Mouse (Mus musculus) spleen, adult 2 months (tissue): Measurements from ENCODE around the gene Krt222.

Experiments
- CTCF ChIP-seq: fragments of 200-500 bp; IDR thresholded peaks from 2 replicates; pipeline ENCODE4 v1.5.1; 2011; ENCODE audit warnings: mild to moderate bottlenecking, inconsistent platforms; ENCODE audit not compliant: insufficient read depth, insufficient read length, insufficient replicate concordance; ENCODE audit errors: extremely low read depth
- POLR2A ChIP-seq: fragments of 200-500 bp; IDR thresholded peaks from 2 replicates; pipeline ENCODE4 v1.6.1; 2011; ENCODE audit warnings: low read depth, low read length, inconsistent platforms

DNA sequence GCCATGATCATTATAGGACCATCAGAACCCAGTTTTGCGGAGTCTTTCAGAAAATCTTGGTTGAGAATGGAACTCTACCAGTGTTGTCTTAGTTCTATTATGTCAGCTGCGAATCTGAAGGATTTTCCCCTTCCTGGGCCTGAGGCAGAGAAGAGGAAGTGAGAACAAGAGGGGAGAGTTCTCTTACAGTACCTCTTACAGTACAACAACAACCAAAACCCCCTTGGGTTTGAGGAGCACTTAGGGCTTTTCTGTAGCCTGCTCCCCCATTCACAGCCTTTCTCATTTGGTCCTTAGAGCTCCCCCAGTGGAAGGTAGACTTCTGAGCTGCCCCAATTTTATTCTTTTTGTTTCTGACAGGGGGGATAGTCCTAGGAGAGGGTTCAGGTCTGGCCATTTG lies 57.0 kb downstream of the Krt222 start:
- TF ChIP-seq CTCF, result peak; percentile 15; the same call in 1 of the 2 replicates
- TF ChIP-seq POLR2A, result no peak
